Mouse (Mus musculus): Measurements from ENCODE around the gene Ick.

- no peak for TF ChIP-seq HCFC1 (IDR thresholded peaks at IDR 0.05; ENCODE audit: borderline replicate concordance, insufficient read depth, low read length)
- TF ChIP-seq MAFK (IDR thresholded peaks at IDR 0.05; ENCODE audit: insufficient read depth, low read depth, low read length) = no peak
- TF ChIP-seq ZC3H11A (IDR thresholded peaks at IDR 0.05; ENCODE audit: borderline replicate concordance, low read depth, low read length) = no peak
- TF ChIP-seq ZNF384 (IDR thresholded peaks at IDR 0.05; ENCODE audit: low read depth, low read length) = no peak
These were observed 20.0 kb upstream of the Ick start for GRCm38 (mm10) chr9:78088971-78089370.
